Mouse (Mus musculus) ES-Bruce4 (cell line): ENCODE data around the gene Adgrb2. TPM values are rescaled to one million over a fixed set of nuclear protein-coding genes. Genes with fewer than 3 reads are reported as not detected.

Source experiments
- H3K27ac ChIP-seq: 2 replicates; pipeline ENCODE4 v1.5.1; 2012; ENCODE audit warnings: low read length, inconsistent platforms; ENCODE audit not compliant: insufficient read depth
- H3K27me3 ChIP-seq: 2 replicates; pipeline ENCODE4 v1.6.1; 2012; ENCODE audit warnings: mild to moderate bottlenecking, low read length, inconsistent platforms; ENCODE audit not compliant: control insufficient read depth, poor library complexity, insufficient read depth, severe bottlenecking
- H3K36me3 ChIP-seq: 2 replicates; pipeline ENCODE4 v1.6.1; 2012; ENCODE audit warnings: inconsistent platforms, mild to moderate bottlenecking, low read length, moderate library complexity; ENCODE audit not compliant: control insufficient read depth, poor library complexity, insufficient read depth, severe bottlenecking
- H3K4me1 ChIP-seq: one replicate; pipeline ENCODE4 v1.8.1; 2011; ENCODE audit warnings: low read length; ENCODE audit not compliant: control insufficient read depth, insufficient read depth
- H3K4me3 ChIP-seq: 2 replicates; pipeline ENCODE4 v1.5.1; 2011; ENCODE audit warnings: low read depth, mild to moderate bottlenecking, low read length
- H3K9ac ChIP-seq: 2 replicates; pipeline ENCODE4 v1.6.1; 2012; ENCODE audit warnings: low read depth, mild to moderate bottlenecking, inconsistent platforms; ENCODE audit not compliant: poor library complexity, severe bottlenecking
- H3K9me3 ChIP-seq: replicated peaks from 2 replicates; pipeline ENCODE4 v1.6.1; 2012; ENCODE audit warnings: mild to moderate bottlenecking, low read length, inconsistent platforms; ENCODE audit not compliant: control insufficient read depth, poor library complexity, insufficient read depth, severe bottlenecking
- CTCF ChIP-seq: IDR thresholded peaks from one replicate; pipeline ENCODE4 v1.8.1; 2011; ENCODE audit warnings: low read depth, low read length
- EP300 ChIP-seq: IDR thresholded peaks from 2 replicates; pipeline ENCODE4 v1.6.1; 2011; ENCODE audit warnings: low read depth, low read length; ENCODE audit not compliant: insufficient read depth
- POLR2A ChIP-seq: IDR thresholded peaks from one replicate; pipeline ENCODE4 v1.8.1; 2011; ENCODE audit warnings: low read length; ENCODE audit not compliant: insufficient read depth
- polyA plus RNA-seq: library from polyadenylated mRNA; stranded (reverse); fragments of >200 nt; gene quantifications from 2 replicates; pipeline ENCODE4 v1.2.4, GENCODE M21; 2011; ENCODE audit warnings: low read depth; ENCODE audit not compliant: missing spikeins, insufficient read depth, insufficient read length

Gene Adgrb2
- polyA plus RNA-seq, 1 experiment, result 4.9 TPM

GRCm38 (mm10) chr4:130053111-130053510 is 68.4 kb downstream of the Adgrb2 start:
- no peak overlapping the region for H3K27ac ChIP-seq
- no peaks in the 10 kb centered on the region for H3K27me3 ChIP-seq
- TF ChIP-seq CTCF (no peak), POLR2A (no peak), EP300 (no peak)
- no peak overlapping the region for H3K4me3 ChIP-seq
- H3K9ac ChIP-seq, result no peak overlapping the region
- no peaks in the 10 kb centered on the region for H3K36me3 ChIP-seq
- H3K4me1 ChIP-seq, result no peaks in the 10 kb centered on the region
- H3K9me3 ChIP-seq, result no peaks in the 10 kb centered on the region

- Histone ChIP-seq H3K27me3 (no peaks in the 10 kb centered on the region), H3K4me1 (no peaks in the 10 kb centered on the region), H3K36me3 (no peaks in the 10 kb centered on the region), H3K9ac (no peak overlapping the region), H3K9me3 (no peaks in the 10 kb centered on the region), H3K4me3 (no peak overlapping the region), H3K27ac (no peak overlapping the region)
- TF ChIP-seq EP300 (no peak), POLR2A (no peak), CTCF (no peak)
Observed at GRCm38 (mm10) chr4:130054727-130055126, 70.1 kb downstream of the Adgrb2 start.

GRCm38 (mm10) chr4:130055160-130056010 is 70.7 kb downstream of the Adgrb2 start:
- Histone ChIP-seq H3K27me3 (no peaks in the 10 kb centered on the region), H3K4me3 (no peak overlapping the region), H3K9me3 (no peaks in the 10 kb centered on the region), H3K9ac (no peak overlapping the region), H3K36me3 (no peaks in the 10 kb centered on the region), H3K4me1 (no peaks in the 10 kb centered on the region), H3K27ac (no peak overlapping the region)
- TF ChIP-seq CTCF, result no peak
- no peak for TF ChIP-seq EP300
- no peak for TF ChIP-seq POLR2A

- Histone ChIP-seq H3K27me3 (no peaks in the 10 kb centered on the region), H3K9ac (no peak overlapping the region), H3K27ac (no peak overlapping the region), H3K4me3 (no peak overlapping the region), H3K36me3 (no peaks in the 10 kb centered on the region), H3K4me1 (no peaks in the 10 kb centered on the region), H3K9me3 (no peaks in the 10 kb centered on the region)
- TF ChIP-seq CTCF (no peak), EP300 (no peak), POLR2A (no peak)
Observed at GRCm38 (mm10) chr4:130056011-130056322, 71.3 kb downstream of the Adgrb2 start.

GRCm38 (mm10) chr4:130056471-130056870 is 71.8 kb downstream of the Adgrb2 start:
- Histone ChIP-seq H3K27me3 (no peaks in the 10 kb centered on the region), H3K4me3 (no peak overlapping the region), H3K36me3 (no peaks in the 10 kb centered on the region), H3K27ac (no peak overlapping the region), H3K9ac (no peak overlapping the region), H3K9me3 (no peaks in the 10 kb centered on the region), H3K4me1 (no peaks in the 10 kb centered on the region)
- TF ChIP-seq EP300 (no peak), CTCF (no peak)

GRCm38 (mm10) chr4:130060937-130061336 is 76.3 kb downstream of the Adgrb2 start:
- no peak overlapping the region for H3K4me3 ChIP-seq
- TF ChIP-seq CTCF (no peak), POLR2A (no peak), EP300 (no peak)
- H3K27me3 ChIP-seq, result no peaks in the 10 kb centered on the region
- H3K27ac ChIP-seq, result no peak overlapping the region
- H3K9me3 ChIP-seq, result no peaks in the 10 kb centered on the region
- H3K36me3 ChIP-seq, result no peaks in the 10 kb centered on the region
- H3K4me1 ChIP-seq, result no peaks in the 10 kb centered on the region
- no peak overlapping the region for H3K9ac ChIP-seq
